Mouse (Mus musculus) midbrain, embryonic 13.5 days (tissue): ENCODE measurements around the gene Fam71f1. TPM values are rescaled to one million over a fixed set of nuclear protein-coding genes. Genes with fewer than 3 reads are reported as not detected.

ENCODE experiments used
- ATAC-seq: fragments of 200-750 bp; cut with Nextera tagmentation; 2 replicates; pipeline ENCODE4 v1.8.0; 2017; ENCODE audit warnings: mild to moderate bottlenecking, moderate TSS enrichment, moderate library complexity
- H3K27ac ChIP-seq: fragments of 300-500 bp; sonication (generic); 2 replicates; pipeline ENCODE4 v1.5.1; 2015; ENCODE audit warnings: inconsistent platforms, mild to moderate bottlenecking, moderate library complexity
- H3K27me3 ChIP-seq: fragments of 300-500 bp; sonication (generic); 2 replicates; pipeline ENCODE4 v1.6.1; 2015; ENCODE audit warnings: mild to moderate bottlenecking, inconsistent platforms
- H3K36me3 ChIP-seq: fragments of 300-500 bp; sonication (generic); 2 replicates; pipeline ENCODE4 v1.6.1; 2015; ENCODE audit warnings: mild to moderate bottlenecking, inconsistent platforms
- H3K4me1 ChIP-seq: fragments of 300-500 bp; sonication (generic); replicated peaks from 2 replicates; pipeline ENCODE4 v1.6.1; 2015; ENCODE audit warnings: inconsistent platforms
- H3K4me2 ChIP-seq: fragments of 300-500 bp; sonication (generic); replicated peaks from 2 replicates; pipeline ENCODE4 v1.6.1; 2015; ENCODE audit warnings: moderate library complexity, mild to moderate bottlenecking, inconsistent platforms
- H3K4me3 ChIP-seq: fragments of 300-500 bp; sonication (generic); replicated peaks from 2 replicates; pipeline ENCODE4 v1.5.1; 2015; ENCODE audit warnings: mild to moderate bottlenecking, inconsistent platforms
- H3K9ac ChIP-seq: fragments of 300-500 bp; sonication (generic); replicated peaks from 2 replicates; pipeline ENCODE4 v1.6.1; 2015; ENCODE audit warnings: mild to moderate bottlenecking, inconsistent platforms
- H3K9me3 ChIP-seq: fragments of 300-500 bp; sonication (generic); 2 replicates; pipeline ENCODE4 v1.6.1; 2016; ENCODE audit warnings: mild to moderate bottlenecking, inconsistent platforms
- WGBS: fragments of 180-500 bp; shearing (Covaris S2); methylation state at CpG from one replicate; pipeline ENCODE4 v1.1.7; 2015; 5-methylcytosine and 5-hydroxymethylcytosine counted together
- polyA plus RNA-seq: library from polyadenylated mRNA; unstranded; fragments of >200 nt; fragmentation: Nextera tagmentation; extraction: Ambion mirVana; gene quantifications from 2 replicates; pipeline ENCODE4 v1.2.1, GENCODE M21; 2015

The Fam71f1 gene
- polyA plus RNA-seq, 1 experiment from 2014 or later, result not detected

- H3K4me3 ChIP-seq, result peak overlapping the region; percentile 85
- no peaks in the 10 kb centered on the region for H3K36me3 ChIP-seq
- no peaks in the 10 kb centered on the region for H3K9me3 ChIP-seq
- peak overlapping the region; percentile 79 for H3K9ac ChIP-seq
- 40% methylated on average over 7 of the region's 7 CpGs for WGBS
- no peaks in the 10 kb centered on the region for H3K27me3 ChIP-seq
- peaks cover 15% of the 10 kb centered on the region for H3K4me1 ChIP-seq
- ATAC-seq, result no peak
- peak overlapping the region; percentile 84 for H3K27ac ChIP-seq
- H3K4me2 ChIP-seq, result peak overlapping the region; percentile 77
Observed at GRCm38 (mm10) chr6:29347189-29347588, 28.2 kb downstream of the Fam71f1 start.

DNA sequence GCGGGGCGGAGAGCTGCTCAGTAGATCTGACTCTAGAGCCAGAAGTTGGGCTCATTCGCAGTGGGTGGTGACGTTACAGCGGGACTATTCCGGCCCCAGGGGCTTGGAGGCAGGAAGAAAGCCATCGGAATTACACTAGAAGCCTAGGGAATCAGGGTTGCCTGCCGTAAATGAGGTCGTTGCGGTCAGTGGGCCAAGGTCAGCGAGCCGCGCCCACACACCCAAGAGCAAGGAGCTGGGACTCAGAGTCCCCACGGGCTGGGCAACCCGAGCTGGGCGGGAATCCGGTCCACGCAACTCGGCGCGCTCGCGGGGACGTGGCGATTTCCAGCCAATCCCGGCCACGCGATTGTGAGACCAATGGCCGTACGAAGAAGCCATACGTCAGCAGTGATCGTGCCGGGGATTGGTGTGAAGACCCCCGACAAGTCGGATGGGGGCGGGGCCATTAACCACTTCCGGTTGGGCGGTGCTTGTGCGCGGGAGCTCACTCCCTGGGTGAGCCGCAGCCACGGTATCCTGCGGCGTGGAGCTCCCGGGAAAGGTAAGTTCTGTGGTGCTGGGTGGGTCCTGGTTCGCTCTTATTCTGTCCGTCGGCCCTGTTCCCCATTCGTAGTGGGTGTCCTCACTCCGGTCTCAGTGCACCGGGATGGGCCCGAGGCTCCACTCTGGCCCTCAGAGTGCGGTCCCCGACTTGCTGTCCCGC is 28.9 kb downstream of the Fam71f1 start, which contains the start of gene Calu:
TSS of gene Calu (plus strand) at position 405 of the 706 bp plus-strand sequence.
- no peaks in the 10 kb centered on the region for H3K9me3 ChIP-seq
- peak within 1 kb of the TSS; percentile 86 for H3K9ac ChIP-seq
- H3K4me3 ChIP-seq, result peak within 1 kb of the TSS; percentile 85
- WGBS, result under 1% methylated on average over 55 of the region's 55 CpGs
- no peaks in the 10 kb centered on the region for H3K36me3 ChIP-seq
- peak; percentile 100 for ATAC-seq
- no peaks in the 10 kb centered on the region for H3K27me3 ChIP-seq
- H3K27ac ChIP-seq, result peak within 1 kb of the TSS; percentile 84
- peak within 1 kb of the TSS; percentile 77 for H3K4me2 ChIP-seq
- H3K4me1 ChIP-seq, result peaks cover 18% of the 10 kb centered on the region

DNA sequence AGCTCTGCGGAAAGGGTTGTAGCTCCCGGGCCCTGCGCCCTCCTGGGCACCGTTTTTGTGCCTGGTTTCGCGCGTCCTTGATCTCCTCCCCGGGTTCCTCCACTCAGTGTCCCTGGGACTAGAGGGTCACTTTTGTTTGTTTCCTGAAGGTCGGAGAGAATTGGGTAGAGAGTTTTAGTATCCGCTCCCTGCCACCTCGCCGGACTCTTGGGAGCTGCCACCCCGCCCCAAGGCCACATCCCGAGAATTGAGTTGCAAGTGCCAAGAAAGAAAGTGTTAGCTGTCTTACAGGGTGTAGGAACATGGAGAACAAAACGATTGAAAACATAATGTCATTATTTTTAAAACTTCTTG is 29.4 kb downstream of the Fam71f1 start:
- H3K9ac ChIP-seq, result peak overlapping the region; percentile 86
- WGBS, result under 1% methylated on average over 15 of the region's 15 CpGs
- H3K4me1 ChIP-seq, result peaks cover 18% of the 10 kb centered on the region
- peak overlapping the region; percentile 76 for H3K4me2 ChIP-seq
- H3K4me3 ChIP-seq, result peak overlapping the region; percentile 85
- no peak for ATAC-seq
- no peaks in the 10 kb centered on the region for H3K9me3 ChIP-seq
- H3K36me3 ChIP-seq, result no peaks in the 10 kb centered on the region
- H3K27me3 ChIP-seq, result no peaks in the 10 kb centered on the region
- peak overlapping the region; percentile 65 for H3K27ac ChIP-seq

- peaks cover under 1% of the 10 kb centered on the region; the same call in 1 of the 2 replicates for H3K36me3 ChIP-seq
- ATAC-seq, result no peak
- H3K27me3 ChIP-seq, result no peaks in the 10 kb centered on the region
- no peak overlapping the region for H3K4me3 ChIP-seq
- H3K4me2 ChIP-seq, result no peak overlapping the region
- peaks cover 18% of the 10 kb centered on the region for H3K4me1 ChIP-seq
- H3K9me3 ChIP-seq, result no peaks in the 10 kb centered on the region
- no peak overlapping the region for H3K27ac ChIP-seq
- no peak overlapping the region for H3K9ac ChIP-seq
Observed at GRCm38 (mm10) chr6:29351613-29352012, 32.7 kb downstream of the Fam71f1 start.

DNA sequence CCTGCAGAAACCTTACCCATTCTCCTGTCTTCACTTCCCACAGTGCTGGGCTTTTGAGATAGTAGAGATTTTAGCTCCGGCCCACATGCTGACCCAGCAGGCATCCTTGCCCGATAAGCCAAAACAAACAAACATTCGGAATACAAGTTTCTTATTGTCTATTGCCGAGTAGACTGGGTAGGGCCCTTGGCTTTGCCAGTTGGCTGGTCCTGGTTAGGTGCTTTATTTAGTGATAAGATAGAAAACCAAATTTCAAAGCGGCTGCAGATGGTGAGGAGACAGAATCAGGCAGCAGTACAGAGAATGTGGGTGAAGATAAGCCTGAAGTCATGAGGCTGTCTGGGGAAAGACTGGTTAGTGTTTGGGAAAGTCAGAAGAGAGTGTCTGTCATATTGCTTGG is 33.9 kb downstream of the Fam71f1 start:
- ATAC-seq, result no peak
- WGBS, result 48% methylated on average over 5 of the region's 5 CpGs
- H3K9me3 ChIP-seq, result no peaks in the 10 kb centered on the region
- H3K27me3 ChIP-seq, result no peaks in the 10 kb centered on the region
- H3K36me3 ChIP-seq, result peaks cover 10% of the 10 kb centered on the region
- no peak overlapping the region for H3K9ac ChIP-seq
- H3K27ac ChIP-seq, result no peak overlapping the region
- no peak overlapping the region for H3K4me2 ChIP-seq
- no peak overlapping the region for H3K4me3 ChIP-seq
- peaks cover 12% of the 10 kb centered on the region for H3K4me1 ChIP-seq

GRCm38 (mm10) chr6:29359386-29359785 is 40.4 kb downstream of the Fam71f1 start:
- WGBS, result 96% methylated on average over 3 of the region's 3 CpGs
- H3K4me2 ChIP-seq, result no peak overlapping the region

GRCm38 (mm10) chr6:29360211-29360610 is 41.3 kb downstream of the Fam71f1 start:
- no peak for ATAC-seq
- H3K36me3 ChIP-seq, result peaks cover 14% of the 10 kb centered on the region
- peaks cover 7% of the 10 kb centered on the region for H3K4me1 ChIP-seq
- WGBS, result 94% methylated on average over 6 of the region's 6 CpGs
- H3K27me3 ChIP-seq, result no peaks in the 10 kb centered on the region
- H3K9ac ChIP-seq, result no peak overlapping the region
- H3K27ac ChIP-seq, result no peak overlapping the region
- no peaks in the 10 kb centered on the region for H3K9me3 ChIP-seq
- H3K4me2 ChIP-seq, result no peak overlapping the region
- no peak overlapping the region for H3K4me3 ChIP-seq

More at GRCm38 (mm10) chr6:29359386-29359785, 40.4 kb downstream of the Fam71f1 start:
- Histone ChIP-seq H3K4me1 (peaks cover 7% of the 10 kb centered on the region), H3K27me3 (no peaks in the 10 kb centered on the region), H3K9ac (no peak overlapping the region), H3K4me3 (no peak overlapping the region), H3K36me3 (peaks cover 13% of the 10 kb centered on the region), H3K27ac (no peak overlapping the region), H3K9me3 (no peaks in the 10 kb centered on the region)
- ATAC-seq, result no peak

DNA sequence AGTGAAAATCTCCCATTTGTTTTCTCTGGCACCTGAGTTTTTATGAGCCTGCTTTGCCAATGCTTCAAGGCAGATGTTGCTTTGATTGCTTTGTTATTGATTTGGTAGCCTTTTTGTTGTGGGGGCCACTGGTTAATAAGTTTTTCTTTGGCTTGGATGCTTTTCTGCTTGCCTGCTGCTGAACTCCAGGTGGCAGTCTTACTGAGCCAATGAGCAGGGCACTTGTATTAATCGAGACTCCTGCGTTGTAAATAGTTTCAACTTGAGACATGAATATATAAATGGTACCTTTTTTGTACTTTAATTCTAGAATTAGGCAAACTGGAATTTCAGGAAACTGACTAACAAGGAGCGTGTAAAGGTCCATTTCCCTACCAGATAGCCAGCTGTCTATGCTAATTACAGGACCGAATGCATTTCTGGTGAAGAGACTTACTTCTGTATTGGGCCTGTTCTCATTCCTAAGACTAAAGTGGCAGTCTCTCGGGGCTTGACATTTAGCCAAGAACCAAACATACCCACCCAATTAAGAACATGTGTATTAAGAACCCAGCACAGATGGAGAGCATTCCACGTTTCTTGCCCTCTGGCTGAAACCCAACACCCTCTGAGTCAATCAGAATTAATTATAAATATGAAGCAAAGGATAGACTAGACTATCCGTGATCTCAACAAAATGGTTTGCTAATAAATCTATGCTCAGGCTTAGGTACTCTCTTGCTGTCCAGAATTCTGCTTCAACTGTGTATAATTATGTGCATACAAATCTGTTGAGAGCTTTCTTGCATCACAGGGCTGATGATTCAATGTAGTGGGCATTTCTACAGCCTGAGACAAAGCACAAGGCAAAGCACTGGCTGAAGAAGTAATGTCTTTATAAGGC is 43.5 kb downstream of the Fam71f1 start:
- no peak overlapping the region for H3K4me2 ChIP-seq
- no peak overlapping the region for H3K27ac ChIP-seq
- H3K9me3 ChIP-seq, result no peaks in the 10 kb centered on the region
- peaks cover 25% of the 10 kb centered on the region for H3K36me3 ChIP-seq
- H3K4me3 ChIP-seq, result no peak overlapping the region
- peaks cover 7% of the 10 kb centered on the region for H3K4me1 ChIP-seq
- H3K9ac ChIP-seq, result no peak overlapping the region
- no peaks in the 10 kb centered on the region for H3K27me3 ChIP-seq
- no peak for ATAC-seq
- 60% methylated on average over 7 of the region's 7 CpGs for WGBS

- no peaks in the 10 kb centered on the region for H3K9me3 ChIP-seq
- ATAC-seq, result no peak
- no peak overlapping the region for H3K9ac ChIP-seq
- WGBS, result 87% methylated on average over 3 of the region's 3 CpGs
- no peaks in the 10 kb centered on the region for H3K27me3 ChIP-seq
- peaks cover 7% of the 10 kb centered on the region for H3K4me1 ChIP-seq
- H3K36me3 ChIP-seq, result peaks cover 21% of the 10 kb centered on the region
- H3K4me2 ChIP-seq, result no peak overlapping the region
- no peak overlapping the region for H3K27ac ChIP-seq
- no peak overlapping the region for H3K4me3 ChIP-seq
Observed at GRCm38 (mm10) chr6:29363129-29363515, 44.2 kb downstream of the Fam71f1 start.

- Histone ChIP-seq H3K27me3 (no peaks in the 10 kb centered on the region), H3K9ac (no peak overlapping the region), H3K27ac (no peak overlapping the region), H3K36me3 (peaks cover 25% of the 10 kb centered on the region), H3K9me3 (no peaks in the 10 kb centered on the region), H3K4me1 (peaks cover 7% of the 10 kb centered on the region), H3K4me3 (no peak overlapping the region), H3K4me2 (no peak overlapping the region)
- ATAC-seq, result no peak
- 100% methylated on average over 1 of the region's 1 CpGs for WGBS
Observed at GRCm38 (mm10) chr6:29365277-29365676, 46.3 kb downstream of the Fam71f1 start.

DNA sequence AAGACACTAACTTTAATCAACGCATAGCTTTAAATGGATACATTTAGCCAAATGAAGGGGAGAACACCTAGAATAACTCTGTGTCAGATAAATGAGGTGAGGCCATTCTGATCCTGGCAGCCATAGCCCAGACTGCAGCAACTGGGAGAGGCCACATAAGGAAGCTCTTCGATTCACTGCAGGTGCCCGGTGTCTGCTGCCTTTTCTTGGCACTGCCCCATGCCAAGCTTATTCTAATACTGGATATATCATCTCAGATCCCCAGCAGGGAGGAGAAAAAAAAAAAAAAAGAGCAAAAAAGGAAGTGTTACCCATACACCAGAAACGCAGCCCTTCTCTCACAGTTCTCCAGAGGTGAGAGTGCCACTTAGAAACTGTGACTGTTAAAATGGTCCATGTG is 58.4 kb downstream of the Fam71f1 start:
- Histone ChIP-seq H3K27ac (no peak overlapping the region), H3K9ac (no peak overlapping the region), H3K4me2 (no peak overlapping the region), H3K27me3 (no peaks in the 10 kb centered on the region), H3K36me3 (peaks cover 59% of the 10 kb centered on the region), H3K4me1 (0 out of 2 replicates have a peak, but pooled peaks cover under 1% of the 10 kb centered on the region), H3K4me3 (no peak overlapping the region), H3K9me3 (no peaks in the 10 kb centered on the region)
- 97% methylated on average over 4 of the region's 4 CpGs for WGBS
- no peak for ATAC-seq

DNA sequence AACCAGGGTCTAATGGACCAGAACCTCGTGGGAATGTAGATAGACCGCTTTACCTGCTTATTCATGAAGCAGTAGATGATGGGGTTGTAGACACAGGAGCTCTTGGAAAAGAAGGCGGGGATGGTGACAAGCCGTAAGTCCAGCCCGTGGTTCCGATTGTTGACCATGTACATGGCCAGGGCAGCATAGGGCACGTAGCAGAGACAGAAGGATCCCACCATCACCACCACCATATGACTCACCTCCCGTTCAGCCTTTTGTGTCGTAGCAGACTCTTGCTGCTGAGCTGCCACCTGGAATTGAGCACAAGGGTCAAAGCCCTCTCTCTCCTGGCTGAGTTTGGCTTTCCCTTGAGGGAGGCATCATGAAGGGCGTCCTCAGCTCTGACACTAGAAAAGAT is 59.7 kb downstream of the Fam71f1 start:
- no peak overlapping the region for H3K9ac ChIP-seq
- peaks cover 46% of the 10 kb centered on the region for H3K36me3 ChIP-seq
- no peaks in the 10 kb centered on the region for H3K27me3 ChIP-seq
- H3K9me3 ChIP-seq, result no peaks in the 10 kb centered on the region
- no peak overlapping the region for H3K4me2 ChIP-seq
- 0 out of 2 replicates have a peak, but pooled peaks cover 3% of the 10 kb centered on the region for H3K4me1 ChIP-seq
- no peak for ATAC-seq
- no peak overlapping the region for H3K27ac ChIP-seq
- 97% methylated on average over 10 of the region's 10 CpGs for WGBS
- no peak overlapping the region for H3K4me3 ChIP-seq
